Mouse (Mus musculus) embryonic facial prominence, embryonic 15.5 days (tissue): ENCODE measurements around the gene Lcp1. TPM values are rescaled to one million over a fixed set of nuclear protein-coding genes. Genes with fewer than 3 reads are reported as not detected.

Experiments used
- ATAC-seq: fragments of 200-750 bp; cut with Nextera tagmentation; 2 replicates; pipeline ENCODE4 v1.8.0; 2017; ENCODE audit warnings: low read depth, moderate TSS enrichment; ENCODE audit not compliant: insufficient number of reproducible peaks, low FRiP score, low TSS enrichment
- H3K27ac ChIP-seq: fragments of 300-500 bp; sonication (generic); replicated peaks from 2 replicates; pipeline ENCODE4 v1.5.1; 2015; ENCODE audit warnings: mild to moderate bottlenecking, inconsistent platforms
- H3K27me3 ChIP-seq: fragments of 300-500 bp; sonication (generic); 2 replicates; pipeline ENCODE4 v1.6.1; 2015; ENCODE audit warnings: inconsistent platforms
- H3K36me3 ChIP-seq: fragments of 300-500 bp; sonication (generic); 2 replicates; pipeline ENCODE4 v1.6.1; 2015; ENCODE audit warnings: mild to moderate bottlenecking, inconsistent platforms
- H3K4me1 ChIP-seq: fragments of 300-500 bp; sonication (generic); 2 replicates; pipeline ENCODE4 v1.6.1; 2015; ENCODE audit warnings: inconsistent platforms
- H3K4me2 ChIP-seq: fragments of 300-500 bp; sonication (generic); replicated peaks from 2 replicates; pipeline ENCODE4 v1.6.1; 2015; ENCODE audit warnings: mild to moderate bottlenecking, inconsistent platforms
- H3K4me3 ChIP-seq: fragments of 300-500 bp; sonication (generic); replicated peaks from 2 replicates; pipeline ENCODE4 v1.5.1; 2015; ENCODE audit warnings: mild to moderate bottlenecking, inconsistent platforms
- H3K9ac ChIP-seq: fragments of 300-500 bp; sonication (generic); 2 replicates; pipeline ENCODE4 v1.6.1; 2015; ENCODE audit warnings: inconsistent platforms
- H3K9me3 ChIP-seq: fragments of 300-500 bp; sonication (generic); replicated peaks from 2 replicates; pipeline ENCODE4 v1.6.1; 2016; ENCODE audit warnings: inconsistent platforms
- WGBS: fragments of 180-500 bp; shearing (Covaris S2); methylation state at CpG from one replicate; pipeline ENCODE4 v1.1.7; 2015; 5-methylcytosine and 5-hydroxymethylcytosine counted together
- polyA plus RNA-seq: library from polyadenylated mRNA; unstranded; fragments of >200 nt; fragmentation: Nextera tagmentation; extraction: Ambion mirVana; gene quantifications from 2 replicates; pipeline ENCODE4 v1.2.1, GENCODE M21; 2015

Lcp1 gene
- polyA plus RNA-seq, 1 experiment from 2014 or later, result 37.4 TPM

GRCm38 (mm10) chr14:75178384-75178793 is 47.5 kb downstream of the Lcp1 start:
- no peak overlapping the region for H3K4me2 ChIP-seq

GRCm38 (mm10) chr14:75178801-75179211 is 47.9 kb downstream of the Lcp1 start:
- Histone ChIP-seq H3K9ac (no peak overlapping the region), H3K27me3 (no peaks in the 10 kb centered on the region), H3K4me3 (no peak overlapping the region), H3K4me1 (no peaks in the 10 kb centered on the region), H3K36me3 (no peaks in the 10 kb centered on the region), H3K4me2 (no peak overlapping the region), H3K27ac (no peak overlapping the region), H3K9me3 (no peaks in the 10 kb centered on the region)
- no peak for ATAC-seq
- 57% methylated on average over 10 of the region's 10 CpGs for WGBS

More at GRCm38 (mm10) chr14:75178384-75178793, 47.5 kb downstream of the Lcp1 start:
- H3K9me3 ChIP-seq, result no peaks in the 10 kb centered on the region
- WGBS, result 72% methylated on average over 14 of the region's 14 CpGs
- no peaks in the 10 kb centered on the region for H3K36me3 ChIP-seq
- no peak overlapping the region for H3K4me3 ChIP-seq
- no peak overlapping the region for H3K9ac ChIP-seq
- no peaks in the 10 kb centered on the region for H3K4me1 ChIP-seq
- H3K27me3 ChIP-seq, result no peaks in the 10 kb centered on the region
- no peak overlapping the region for H3K27ac ChIP-seq
- no peak for ATAC-seq

- no peak for ATAC-seq
- Histone ChIP-seq H3K9me3 (no peaks in the 10 kb centered on the region), H3K4me1 (no peaks in the 10 kb centered on the region), H3K27ac (no peak overlapping the region), H3K36me3 (no peaks in the 10 kb centered on the region), H3K9ac (no peak overlapping the region), H3K27me3 (no peaks in the 10 kb centered on the region), H3K4me2 (no peak overlapping the region), H3K4me3 (no peak overlapping the region)
- 82% methylated on average over 20 of the region's 20 CpGs for WGBS
Observed at GRCm38 (mm10) chr14:75179255-75179963, 48.5 kb downstream of the Lcp1 start.

GRCm38 (mm10) chr14:75180551-75180978 is 49.7 kb downstream of the Lcp1 start:
- Histone ChIP-seq H3K4me1 (no peaks in the 10 kb centered on the region), H3K4me3 (no peak overlapping the region), H3K9me3 (no peaks in the 10 kb centered on the region), H3K4me2 (no peak overlapping the region), H3K9ac (no peak overlapping the region), H3K27me3 (no peaks in the 10 kb centered on the region), H3K27ac (no peak overlapping the region), H3K36me3 (no peaks in the 10 kb centered on the region)
- WGBS, result 83% methylated on average over 8 of the region's 8 CpGs
- ATAC-seq, result no peak

GRCm38 (mm10) chr14:75181062-75181935 is 50.4 kb downstream of the Lcp1 start:
- Histone ChIP-seq H3K4me2 (no peak overlapping the region), H3K27ac (no peak overlapping the region), H3K27me3 (no peaks in the 10 kb centered on the region), H3K4me3 (no peak overlapping the region), H3K4me1 (no peaks in the 10 kb centered on the region), H3K9ac (no peak overlapping the region), H3K36me3 (no peaks in the 10 kb centered on the region), H3K9me3 (no peaks in the 10 kb centered on the region)
- whole genome bisulfite sequencing, result 77% methylated on average over 9 of the region's 9 CpGs
- no peak for ATAC-seq

- Histone ChIP-seq H3K4me1 (no peaks in the 10 kb centered on the region), H3K4me2 (no peak overlapping the region), H3K9ac (no peak overlapping the region), H3K36me3 (no peaks in the 10 kb centered on the region), H3K9me3 (no peaks in the 10 kb centered on the region), H3K4me3 (no peak overlapping the region), H3K27ac (no peak overlapping the region), H3K27me3 (no peaks in the 10 kb centered on the region)
- WGBS, result 75% methylated on average over 4 of the region's 4 CpGs
- ATAC-seq, result no peak
Observed at GRCm38 (mm10) chr14:75182378-75182777, 51.5 kb downstream of the Lcp1 start.

- 86% methylated on average over 5 of the region's 5 CpGs for WGBS
- Histone ChIP-seq H3K9me3 (no peaks in the 10 kb centered on the region), H3K27me3 (no peaks in the 10 kb centered on the region), H3K27ac (no peak overlapping the region), H3K4me3 (no peak overlapping the region), H3K4me2 (no peak overlapping the region), H3K4me1 (no peaks in the 10 kb centered on the region), H3K9ac (no peak overlapping the region), H3K36me3 (no peaks in the 10 kb centered on the region)
- ATAC-seq, result no peak
Observed at GRCm38 (mm10) chr14:75182831-75183230, 51.9 kb downstream of the Lcp1 start.

GRCm38 (mm10) chr14:75184069-75184790 is 53.3 kb downstream of the Lcp1 start:
- ATAC-seq, result no peak
- no peaks in the 10 kb centered on the region for H3K9me3 ChIP-seq
- no peak overlapping the region for H3K4me2 ChIP-seq
- no peaks in the 10 kb centered on the region for H3K4me1 ChIP-seq
- H3K36me3 ChIP-seq, result no peaks in the 10 kb centered on the region
- H3K27ac ChIP-seq, result no peak overlapping the region
- no peak overlapping the region for H3K4me3 ChIP-seq
- no peaks in the 10 kb centered on the region for H3K27me3 ChIP-seq
- H3K9ac ChIP-seq, result no peak overlapping the region
- WGBS, result 62% methylated on average over 4 of the region's 4 CpGs

GRCm38 (mm10) chr14:75185796-75186594 is 55.1 kb downstream of the Lcp1 start:
- Histone ChIP-seq H3K27ac (no peak overlapping the region), H3K9ac (no peak overlapping the region), H3K4me2 (no peak overlapping the region), H3K27me3 (no peaks in the 10 kb centered on the region), H3K4me1 (no peaks in the 10 kb centered on the region), H3K36me3 (no peaks in the 10 kb centered on the region), H3K9me3 (no peaks in the 10 kb centered on the region), H3K4me3 (no peak overlapping the region)
- 69% methylated on average over 5 of the region's 5 CpGs for WGBS
- no peak for ATAC-seq

- Histone ChIP-seq H3K27me3 (no peaks in the 10 kb centered on the region), H3K4me1 (no peaks in the 10 kb centered on the region), H3K27ac (no peak overlapping the region), H3K36me3 (no peaks in the 10 kb centered on the region), H3K9me3 (no peaks in the 10 kb centered on the region), H3K4me3 (no peak overlapping the region), H3K9ac (no peak overlapping the region), H3K4me2 (no peak overlapping the region)
- 84% methylated on average over 8 of the region's 8 CpGs for WGBS
- ATAC-seq, result no peak
Observed at GRCm38 (mm10) chr14:75186858-75187415, 56.0 kb downstream of the Lcp1 start.
